Mouse (Mus musculus) olfactory bulb, adult 2 months (tissue): ENCODE results near the gene Art5.

ENCODE experiments used
- CTCF ChIP-seq: fragments of 200-500 bp; IDR thresholded peaks from 2 replicates; pipeline ENCODE4 v1.5.1; 2012; ENCODE audit warnings: low read depth, mild to moderate bottlenecking, low read length, moderate library complexity; ENCODE audit not compliant: insufficient read depth
- POLR2A ChIP-seq: fragments of 200-500 bp; IDR thresholded peaks from 2 replicates; pipeline ENCODE4 v1.6.1; 2012; ENCODE audit warnings: mild to moderate bottlenecking, low read depth, low read length, moderate library complexity; ENCODE audit not compliant: insufficient read depth

DNA sequence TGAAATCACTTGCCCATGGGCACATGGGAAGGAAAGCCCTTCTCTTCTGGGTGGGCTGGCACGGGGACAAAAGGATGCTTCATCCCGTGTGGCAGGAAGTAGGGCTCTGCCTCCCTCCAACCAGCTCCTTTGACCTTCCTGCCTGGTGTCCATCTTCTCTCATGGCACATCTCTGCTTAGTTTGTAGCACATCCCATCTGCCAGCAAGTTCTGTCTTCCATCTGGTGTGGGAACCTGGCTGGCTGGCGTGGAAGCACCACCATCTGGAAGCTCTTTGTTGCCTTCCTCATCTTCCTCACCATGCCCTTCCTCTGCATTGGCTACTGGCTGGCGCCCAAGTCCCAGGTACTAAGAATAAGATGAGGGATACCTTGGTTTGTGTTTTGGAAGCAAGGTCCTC lies 22.0 kb downstream of the Art5 start:
- TF ChIP-seq CTCF: no peak
- no peak for TF ChIP-seq POLR2A
